Mouse (Mus musculus) embryonic facial prominence, embryonic 11.5 days (tissue): ENCODE results near the gene Gm44596. TPM values are rescaled to one million over a fixed set of nuclear protein-coding genes. Genes with fewer than 3 reads are reported as not detected.
"Not testable (repeated sequence)": the region's sequence is repeated elsewhere in the genome, so short reads cannot be mapped to it uniquely, and the experiment has no call there.

Experiments
- ATAC-seq: fragments of 200-750 bp; cut with Nextera tagmentation; replicated peaks from 2 replicates; pipeline ENCODE4 v1.8.0; 2017; ENCODE audit warnings: low read depth; ENCODE audit not compliant: insufficient number of reproducible peaks, low FRiP score, low TSS enrichment
- DNase-seq: peaks from one replicate; pipeline ENCODE4 v3.0.0-alpha.2; 2015; ENCODE audit warnings: low spot score
- H3K27ac ChIP-seq: fragments of 300-500 bp; sonication (generic); replicated peaks from 2 replicates; pipeline ENCODE4 v1.5.1; 2014; ENCODE audit warnings: mild to moderate bottlenecking, low read depth, low read length, control low read depth
- H3K27me3 ChIP-seq: fragments of 300-500 bp; sonication (generic); 2 replicates; pipeline ENCODE4 v1.6.1; 2014; ENCODE audit warnings: mild to moderate bottlenecking, low read length, moderate library complexity, mixed read lengths; ENCODE audit not compliant: control insufficient read depth, insufficient read depth
- H3K36me3 ChIP-seq: fragments of 300-500 bp; sonication (generic); replicated peaks from 2 replicates; pipeline ENCODE4 v1.6.1; 2014; ENCODE audit warnings: low read depth, mild to moderate bottlenecking, low read length, moderate library complexity, mixed read lengths; ENCODE audit not compliant: control insufficient read depth, insufficient read depth
- H3K4me1 ChIP-seq: fragments of 300-500 bp; sonication (generic); 2 replicates; pipeline ENCODE4 v1.6.1; 2014; ENCODE audit warnings: low read length, mixed read lengths; ENCODE audit not compliant: control insufficient read depth, insufficient read depth
- H3K4me2 ChIP-seq: fragments of 300-500 bp; sonication (generic); 2 replicates; pipeline ENCODE4 v1.6.1; 2014; ENCODE audit warnings: low read depth, mild to moderate bottlenecking, control low read depth, low read length, moderate library complexity
- H3K4me3 ChIP-seq: fragments of 300-500 bp; sonication (generic); 2 replicates; pipeline ENCODE4 v1.5.1; 2014; ENCODE audit warnings: low read depth, low read length, control low read depth
- H3K9ac ChIP-seq: fragments of 300-500 bp; sonication (generic); replicated peaks from 2 replicates; pipeline ENCODE4 v1.6.1; 2014; ENCODE audit warnings: mild to moderate bottlenecking, control low read depth, low read length
- H3K9me3 ChIP-seq: fragments of 300-500 bp; sonication (generic); replicated peaks from 2 replicates; pipeline ENCODE4 v1.6.1; 2016; ENCODE audit warnings: mild to moderate bottlenecking, low read length, inconsistent platforms, mixed read lengths; ENCODE audit not compliant: control insufficient read depth
- WGBS: fragments of 180-500 bp; shearing (Covaris S2); extraction: QIAGEN DNeasy Blood & Tissue Kit; methylation state at CpG from one replicate; pipeline ENCODE4 v1.1.7; 2014; 5-methylcytosine and 5-hydroxymethylcytosine counted together
- polyA plus RNA-seq: library from polyadenylated mRNA; unstranded; fragments of >200 nt; fragmentation: Nextera tagmentation; extraction: Ambion mirVana; gene quantifications from 2 replicates; pipeline ENCODE4 v1.2.1, GENCODE M21; 2014

Gene Gm44596
- polyA plus RNA-seq, 1 experiment from 2014 or later: not detected

GRCm38 (mm10) chr6:128364721-128365120 lies 10.6 kb upstream of the Gm44596 start:
- WGBS: 80% methylated on average over 6 of the region's 6 CpGs
- Histone ChIP-seq H3K4me2 (no peak overlapping the region), H3K4me1 (no peaks in the 10 kb centered on the region; the same call in 1 of the 2 replicates), H3K36me3 (peaks cover 13% of the 10 kb centered on the region), H3K27me3 (no peaks in the 10 kb centered on the region), H3K9me3 (no peaks in the 10 kb centered on the region), H3K4me3 (no peak overlapping the region), H3K9ac (no peak overlapping the region), H3K27ac (no peak overlapping the region)
- DNase-seq (no peak), ATAC-seq (no peak)

- no peak overlapping the region for H3K4me2 ChIP-seq
- H3K9ac ChIP-seq: no peak overlapping the region
- 95% methylated on average over 5 of the region's 5 CpGs for WGBS
- H3K27me3 ChIP-seq: no peaks in the 10 kb centered on the region
- H3K36me3 ChIP-seq: peaks cover 13% of the 10 kb centered on the region
- no peaks in the 10 kb centered on the region for H3K9me3 ChIP-seq
- no peak for ATAC-seq
- no peak for DNase-seq
- no peaks in the 10 kb centered on the region; the same call in 1 of the 2 replicates for H3K4me1 ChIP-seq
- H3K27ac ChIP-seq: no peak overlapping the region
- no peak overlapping the region for H3K4me3 ChIP-seq
Observed at GRCm38 (mm10) chr6:128366466-128366865, 8.8 kb upstream of the Gm44596 start.

DNA sequence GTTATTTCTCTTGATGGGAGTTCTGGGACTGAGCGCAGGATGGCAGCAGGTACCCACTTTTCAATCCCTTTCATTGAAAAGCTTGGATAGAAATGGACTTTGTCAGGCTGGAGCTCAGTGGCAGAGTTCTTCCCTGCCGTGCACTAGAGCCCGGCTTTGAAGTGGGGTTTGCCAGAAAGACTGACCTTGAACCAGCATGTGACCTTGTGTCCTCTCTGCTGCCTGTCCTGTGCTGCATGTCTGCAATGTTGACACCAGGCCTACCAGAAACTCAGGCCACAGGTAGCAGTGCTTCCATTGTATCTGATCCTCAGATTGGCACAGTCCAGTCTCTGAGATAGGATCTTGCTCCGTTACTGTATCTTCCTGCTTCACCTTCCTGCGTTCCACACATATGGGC lies 5.3 kb upstream of the Gm44596 start:
- H3K9ac ChIP-seq: no peak overlapping the region
- no peak overlapping the region for H3K4me3 ChIP-seq
- H3K36me3 ChIP-seq: peaks cover 28% of the 10 kb centered on the region
- no peaks in the 10 kb centered on the region for H3K9me3 ChIP-seq
- 90% methylated on average over 5 of the region's 5 CpGs for WGBS
- H3K4me2 ChIP-seq: no peak overlapping the region
- no peak for ATAC-seq
- DNase-seq: no peak
- H3K27ac ChIP-seq: no peak overlapping the region
- no peaks in the 10 kb centered on the region for H3K27me3 ChIP-seq
- H3K4me1 ChIP-seq: no peaks in the 10 kb centered on the region

DNA sequence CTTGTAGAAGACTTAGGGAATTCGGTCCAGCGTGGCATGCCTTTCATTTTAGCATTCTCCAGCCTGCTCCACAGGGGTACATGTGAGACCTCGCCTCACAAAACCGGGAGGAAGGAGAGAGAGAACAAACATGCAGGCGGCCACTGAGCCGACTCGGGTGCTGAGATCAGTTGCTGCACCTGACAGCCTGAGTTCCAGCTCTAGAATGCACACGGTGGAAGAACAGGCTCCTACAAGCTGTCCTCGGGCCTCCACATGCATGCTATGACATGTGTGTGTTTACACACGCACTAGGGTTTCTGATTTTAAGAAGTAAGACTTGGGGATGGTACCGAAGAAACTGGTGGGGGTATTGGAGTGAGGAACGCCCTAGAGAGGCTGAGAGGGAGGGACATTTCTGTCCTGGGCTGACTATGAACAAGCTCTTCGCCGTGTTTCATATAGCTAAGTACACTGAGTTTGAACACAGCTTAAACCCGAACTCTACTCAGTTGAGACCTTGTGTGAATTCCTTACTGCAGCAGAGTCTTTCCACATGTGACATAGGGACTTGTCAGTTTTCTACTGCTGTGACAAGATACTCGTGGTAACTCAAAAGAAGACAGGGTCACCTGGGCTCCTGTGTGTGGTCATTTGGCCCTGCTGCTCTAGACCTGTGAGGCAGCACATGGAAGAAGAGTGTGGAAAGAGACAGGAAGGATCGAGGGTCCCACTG lies 1.2 kb downstream of the Gm44596 start:
- no peak overlapping the region for H3K4me2 ChIP-seq
- H3K27me3 ChIP-seq: no peaks in the 10 kb centered on the region
- 88% methylated on average over 17 of the region's 17 CpGs for WGBS
- H3K4me3 ChIP-seq: no peak overlapping the region
- no peak overlapping the region for H3K27ac ChIP-seq
- H3K9ac ChIP-seq: no peak overlapping the region
- H3K36me3 ChIP-seq: peaks cover 17% of the 10 kb centered on the region
- ATAC-seq: no peak
- no peaks in the 10 kb centered on the region for H3K4me1 ChIP-seq
- DNase-seq: no peak
- no peaks in the 10 kb centered on the region for H3K9me3 ChIP-seq

- Histone ChIP-seq H3K36me3 (peaks cover 3% of the 10 kb centered on the region; the same call in 1 of the 2 replicates), H3K4me2 (no peak overlapping the region), H3K9ac (no peak overlapping the region), H3K4me1 (no peaks in the 10 kb centered on the region), H3K27me3 (no peaks in the 10 kb centered on the region), H3K4me3 (no peak overlapping the region), H3K27ac (no peak overlapping the region), H3K9me3 (no peaks in the 10 kb centered on the region)
- no peak for ATAC-seq
- no peak for DNase-seq
- 88% methylated on average over 16 of the region's 16 CpGs for WGBS
Observed at GRCm38 (mm10) chr6:128379636-128380035, 4.3 kb downstream of the Gm44596 start.

DNA sequence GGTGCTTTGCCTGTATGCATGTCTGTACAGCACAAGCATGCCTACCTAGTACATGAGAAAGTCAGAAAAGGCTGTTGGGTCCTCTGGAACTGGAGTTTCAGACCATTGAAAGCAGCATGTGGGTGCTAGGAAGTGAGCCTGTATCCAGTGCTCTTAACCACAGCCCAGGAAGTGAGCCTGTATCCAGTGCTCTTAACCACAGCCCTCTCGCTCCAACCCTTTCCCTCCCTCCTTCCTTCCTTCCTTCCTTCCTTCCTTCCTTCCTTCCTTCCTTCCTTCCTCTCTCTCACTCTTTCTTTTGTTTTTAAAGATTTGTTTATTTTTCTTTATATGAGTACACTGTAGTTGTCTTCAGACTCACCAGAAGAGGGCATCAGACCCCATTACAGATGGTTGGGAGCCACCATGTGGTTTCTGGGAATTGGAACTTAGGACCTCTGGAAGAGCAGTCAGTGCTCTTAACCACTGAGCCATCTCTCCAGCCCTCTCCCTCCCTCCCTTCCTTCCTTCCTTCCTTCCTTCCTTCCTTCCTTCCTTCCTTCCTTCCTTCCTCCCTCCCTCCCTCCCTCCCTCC lies 5.4 kb downstream of the Gm44596 start:
- not testable (repeated sequence) for H3K4me2 ChIP-seq, DNase-seq, ATAC-seq, H3K4me3 ChIP-seq, H3K9ac ChIP-seq, H3K36me3 ChIP-seq, H3K27ac ChIP-seq, H3K4me1 ChIP-seq, H3K9me3 ChIP-seq, H3K27me3 ChIP-seq
- WGBS: 78% methylated on average over 1 of the region's 1 CpGs

DNA sequence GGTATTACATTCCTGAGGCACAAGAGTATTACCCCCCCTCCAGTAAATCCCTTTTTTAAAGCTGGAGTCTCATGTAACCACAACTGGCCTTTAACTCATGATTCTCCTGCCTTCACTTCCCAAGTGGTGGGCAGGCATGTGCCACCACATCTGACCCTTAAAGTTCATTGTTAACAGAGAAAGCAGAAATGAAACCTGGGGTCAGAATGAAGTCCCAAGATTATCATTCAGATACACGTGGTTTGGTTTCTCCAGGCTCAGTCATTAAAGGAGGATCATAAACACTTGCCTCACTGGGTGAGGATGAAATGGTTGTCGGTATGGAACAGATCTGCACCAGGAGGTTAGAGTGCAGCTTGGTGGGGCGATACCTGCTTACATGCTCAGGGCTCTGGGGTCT lies 6.0 kb downstream of the Gm44596 start:
- Histone ChIP-seq H3K4me3 (no peak overlapping the region), H3K4me1 (no peaks in the 10 kb centered on the region), H3K27me3 (no peaks in the 10 kb centered on the region), H3K4me2 (no peak overlapping the region), H3K27ac (no peak overlapping the region), H3K9ac (no peak overlapping the region), H3K36me3 (peaks cover 3% of the 10 kb centered on the region; the same call in 1 of the 2 replicates), H3K9me3 (no peaks in the 10 kb centered on the region)
- ATAC-seq (no peak), DNase-seq (no peak)
- 85% methylated on average over 3 of the region's 3 CpGs for WGBS

DNA sequence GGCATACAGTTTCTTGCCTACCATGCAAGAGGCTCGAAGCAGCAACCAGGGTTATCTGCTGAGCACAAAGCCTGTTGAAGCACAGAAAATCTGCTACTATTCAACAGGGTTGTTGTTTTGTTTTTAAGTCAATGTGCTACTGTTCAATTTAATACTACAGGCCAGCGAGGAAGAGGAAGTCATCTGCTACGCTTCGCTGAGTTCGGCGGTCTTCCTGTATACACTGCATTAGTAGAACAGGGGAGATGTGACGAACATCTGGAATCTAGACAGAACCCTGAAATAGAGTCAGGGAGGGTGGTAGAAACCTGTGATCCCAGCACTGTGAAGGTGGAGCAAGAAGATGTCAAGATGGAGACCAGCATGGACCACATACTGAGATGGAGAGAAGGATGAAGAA lies 8.4 kb downstream of the Gm44596 start:
- DNase-seq: no peak
- Histone ChIP-seq H3K4me1 (no peaks in the 10 kb centered on the region), H3K36me3 (no peaks in the 10 kb centered on the region), H3K9me3 (no peaks in the 10 kb centered on the region), H3K27me3 (no peaks in the 10 kb centered on the region), H3K4me3 (no peak overlapping the region), H3K27ac (no peak overlapping the region), H3K4me2 (no peak overlapping the region), H3K9ac (no peak overlapping the region)
- no peak for ATAC-seq
- WGBS: 62% methylated on average over 7 of the region's 7 CpGs
